Mouse (Mus musculus): Measurements from ENCODE around the gene Snrnp25.

DNA sequence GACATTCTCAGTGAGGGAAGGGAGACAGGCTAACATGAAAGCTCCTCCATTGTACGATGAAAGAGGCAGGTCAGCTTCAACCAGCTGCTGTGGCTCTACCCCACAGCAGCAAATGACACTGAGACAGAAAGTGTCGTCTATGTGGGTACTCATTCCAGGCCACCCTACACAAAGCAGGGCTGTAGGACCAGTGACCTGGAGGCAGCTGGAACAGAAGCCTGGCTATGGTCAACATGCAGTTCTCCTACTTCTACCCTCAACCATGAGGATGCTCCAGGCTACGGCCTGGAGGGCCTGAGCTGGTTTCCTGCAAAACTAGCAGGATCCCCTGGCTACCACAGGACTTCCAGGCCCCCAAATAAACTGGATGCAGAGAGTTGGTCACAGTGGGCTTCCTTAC is 51.4 kb downstream of the Snrnp25 start:
- no peak for TF ChIP-seq GATA1 (IDR thresholded peaks at IDR 0.05; ENCODE audit: borderline replicate concordance, low read length)
- no peak for TF ChIP-seq FLI1 (IDR thresholded peaks at IDR 0.05; ENCODE audit: low read length)

Measured in megakaryocyte, embryonic 14.5 days (primary cell).